Mouse (Mus musculus) kidney, embryonic 16.5 days (tissue): ENCODE results near the gene Sephs1. TPM values are rescaled to one million over a fixed set of nuclear protein-coding genes. Genes with fewer than 3 reads are reported as not detected.
A peak's percentile ranks its signal among the peaks of the same experiment; 100 is the strongest.

Experiments
- ATAC-seq: fragments of 200-750 bp; cut with Nextera tagmentation; 2 replicates; pipeline ENCODE4 v1.8.0; 2017; ENCODE audit warnings: moderate TSS enrichment; ENCODE audit not compliant: low FRiP score, low TSS enrichment
- H3K27ac ChIP-seq: fragments of 300-500 bp; sonication (generic); 2 replicates; pipeline ENCODE4 v1.5.1; 2014; ENCODE audit warnings: low read length
- H3K27me3 ChIP-seq: fragments of 300-500 bp; sonication (generic); 2 replicates; pipeline ENCODE4 v1.6.1; 2014; ENCODE audit warnings: low read length, control low read depth, mixed read lengths; ENCODE audit not compliant: insufficient read depth
- H3K36me3 ChIP-seq: fragments of 300-500 bp; sonication (generic); 2 replicates; pipeline ENCODE4 v1.6.1; 2014; ENCODE audit warnings: low read length, control low read depth, mixed read lengths; ENCODE audit not compliant: insufficient read depth
- H3K4me1 ChIP-seq: fragments of 300-500 bp; sonication (generic); 2 replicates; pipeline ENCODE4 v1.6.1; 2014; ENCODE audit warnings: low read length, control low read depth, mixed read lengths; ENCODE audit not compliant: insufficient read depth
- H3K4me2 ChIP-seq: fragments of 300-500 bp; sonication (generic); replicated peaks from 2 replicates; pipeline ENCODE4 v1.6.1; 2014; ENCODE audit warnings: low read depth, low read length
- H3K4me3 ChIP-seq: fragments of 300-500 bp; sonication (generic); 2 replicates; pipeline ENCODE4 v1.5.1; 2014; ENCODE audit warnings: mild to moderate bottlenecking, low read length
- H3K9ac ChIP-seq: fragments of 300-500 bp; sonication (generic); replicated peaks from 2 replicates; pipeline ENCODE4 v1.6.1; 2014; ENCODE audit warnings: low read length
- H3K9me3 ChIP-seq: fragments of 300-500 bp; sonication (generic); 2 replicates; pipeline ENCODE4 v1.6.1; 2016; ENCODE audit warnings: low read length, control low read depth
- WGBS: fragments of 180-500 bp; shearing (Covaris S2); extraction: QIAGEN DNeasy Blood & Tissue Kit; methylation state at CpG from one replicate; pipeline ENCODE4 v1.1.7; 2014; 5-methylcytosine and 5-hydroxymethylcytosine counted together
- polyA plus RNA-seq: library from polyadenylated mRNA; unstranded; fragments of >200 nt; fragmentation: Nextera tagmentation; extraction: Ambion mirVana; gene quantifications from 2 replicates; pipeline ENCODE4 v1.2.1, GENCODE M21; 2015

The Sephs1 gene
- polyA plus RNA-seq, 1 experiment from 2014 or later, result 81.0 TPM

DNA sequence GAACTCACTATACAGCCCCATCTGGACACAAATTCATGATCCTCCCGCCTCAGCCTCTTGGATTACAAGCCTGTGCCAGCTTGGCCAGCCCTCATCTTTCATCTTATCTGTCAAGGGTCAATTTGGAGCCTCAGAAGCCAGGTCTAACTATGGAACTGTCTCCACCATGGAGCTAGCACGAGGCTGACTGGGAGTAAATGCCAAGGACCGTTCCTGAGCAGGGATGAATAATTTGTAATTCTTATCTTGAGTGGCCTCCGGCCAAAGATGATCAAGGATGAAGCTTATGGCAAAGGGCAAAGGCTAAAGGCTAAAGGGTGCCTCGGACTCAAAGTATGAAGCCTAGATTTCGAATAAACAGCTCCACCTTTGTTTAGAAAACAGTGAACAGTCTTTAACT, 8.0 kb upstream of the Sephs1 start:
- no peaks in the 10 kb centered on the region for H3K9me3 ChIP-seq
- H3K36me3 ChIP-seq, result no peaks in the 10 kb centered on the region
- H3K9ac ChIP-seq, result no peak overlapping the region
- no peak overlapping the region for H3K4me2 ChIP-seq
- H3K4me3 ChIP-seq, result no peak overlapping the region
- no peaks in the 10 kb centered on the region for H3K4me1 ChIP-seq
- WGBS, result 69% methylated on average over 6 of the region's 6 CpGs
- H3K27me3 ChIP-seq, result no peaks in the 10 kb centered on the region
- ATAC-seq, result no peak
- H3K27ac ChIP-seq, result no peak overlapping the region

DNA sequence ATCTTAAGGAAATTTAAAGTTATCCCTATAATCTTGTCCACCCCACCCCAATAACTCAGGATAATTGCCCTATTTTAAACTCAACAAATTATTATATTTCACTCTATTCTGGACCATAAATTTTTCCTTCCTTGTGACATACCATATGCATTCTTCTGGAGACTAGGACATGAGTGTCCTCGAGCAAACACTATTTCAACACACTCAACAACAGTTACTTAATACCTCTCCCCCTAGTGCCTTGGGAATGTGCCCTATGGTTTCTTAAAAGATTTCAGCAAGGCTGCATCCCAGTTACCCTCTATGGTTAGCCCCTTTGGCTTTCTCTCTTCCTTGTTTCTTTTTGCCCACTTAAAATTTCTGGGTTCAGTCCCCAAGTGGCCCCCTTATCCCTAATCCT, 6.3 kb upstream of the Sephs1 start:
- Histone ChIP-seq H3K4me2 (no peak overlapping the region), H3K4me1 (no peaks in the 10 kb centered on the region; the same call in 1 of the 2 replicates), H3K27ac (no peak overlapping the region), H3K36me3 (no peaks in the 10 kb centered on the region), H3K4me3 (no peak overlapping the region), H3K27me3 (no peaks in the 10 kb centered on the region), H3K9ac (no peak overlapping the region), H3K9me3 (no peaks in the 10 kb centered on the region)
- no peak for ATAC-seq
- 34% methylated on average over 1 of the region's 1 CpGs for WGBS

DNA sequence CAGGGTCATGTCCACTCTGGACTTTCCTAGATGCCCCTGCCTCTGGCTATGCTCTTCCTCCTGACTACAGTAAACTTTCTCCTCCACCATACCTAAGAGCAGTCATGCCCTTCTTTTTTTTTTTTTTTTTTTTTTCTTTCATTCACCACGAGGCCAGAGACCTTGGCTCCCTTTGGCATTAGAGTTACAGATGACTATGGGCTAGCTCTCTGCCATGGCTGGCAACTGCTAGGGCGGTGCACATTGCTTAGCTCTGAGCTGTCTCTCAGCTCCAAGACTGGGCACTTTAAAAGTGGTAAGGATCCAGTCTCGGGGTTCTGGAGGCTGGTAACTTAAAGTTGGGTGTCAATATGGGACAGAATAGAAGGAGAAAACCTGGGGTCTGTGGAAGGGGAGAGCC, 5.2 kb upstream of the Sephs1 start:
- no peaks in the 10 kb centered on the region for H3K27me3 ChIP-seq
- no peak overlapping the region for H3K4me3 ChIP-seq
- 73% methylated on average over 3 of the region's 3 CpGs for WGBS
- H3K36me3 ChIP-seq, result no peaks in the 10 kb centered on the region
- no peak overlapping the region for H3K27ac ChIP-seq
- H3K9ac ChIP-seq, result no peak overlapping the region
- peaks cover 6% of the 10 kb centered on the region for H3K4me1 ChIP-seq
- no peaks in the 10 kb centered on the region for H3K9me3 ChIP-seq
- no peak overlapping the region for H3K4me2 ChIP-seq
- no peak for ATAC-seq

- peaks cover 16% of the 10 kb centered on the region for H3K4me1 ChIP-seq
- 3% methylated on average over 20 of the region's 20 CpGs for WGBS
- peak; percentile 18; the same call in 1 of the 2 replicates for ATAC-seq
These were observed 521 bp upstream of the Sephs1 start for GRCm38 (mm10) chr2:4880737-4881349.

GRCm38 (mm10) chr2:4882249-4882791, 956 bp downstream of the Sephs1 start:
- WGBS, result under 1% methylated on average over 46 of the region's 63 CpGs
- Histone ChIP-seq H3K4me2 (peak overlapping the region; percentile 76), H3K9me3 (no peaks in the 10 kb centered on the region), H3K27ac (peak overlapping the region; percentile 99), H3K4me1 (peaks cover 16% of the 10 kb centered on the region), H3K4me3 (peak overlapping the region; percentile 96), H3K9ac (peak overlapping the region; percentile 100), H3K36me3 (peaks cover 24% of the 10 kb centered on the region), H3K27me3 (no peaks in the 10 kb centered on the region)
- peak; percentile 61 for ATAC-seq

More at GRCm38 (mm10) chr2:4880737-4881349, 521 bp upstream of the Sephs1 start:
- H3K9me3 ChIP-seq, result no peaks in the 10 kb centered on the region
- peaks cover 9% of the 10 kb centered on the region for H3K36me3 ChIP-seq
- H3K27me3 ChIP-seq, result no peaks in the 10 kb centered on the region
- peak overlapping the region; percentile 100 for H3K9ac ChIP-seq
- H3K4me2 ChIP-seq, result peak overlapping the region; percentile 76
- H3K27ac ChIP-seq, result peak overlapping the region; percentile 99
- peak overlapping the region; percentile 96 for H3K4me3 ChIP-seq

GRCm38 (mm10) chr2:4883009-4883704, 1.8 kb downstream of the Sephs1 start:
- H3K36me3 ChIP-seq, result peaks cover 32% of the 10 kb centered on the region
- peaks cover 16% of the 10 kb centered on the region for H3K4me1 ChIP-seq
- H3K9me3 ChIP-seq, result no peaks in the 10 kb centered on the region
- H3K27ac ChIP-seq, result peak overlapping the region; percentile 99
- no peaks in the 10 kb centered on the region for H3K27me3 ChIP-seq
- H3K9ac ChIP-seq, result peak overlapping the region; percentile 100
- under 1% methylated on average over 18 of the region's 18 CpGs for WGBS
- H3K4me3 ChIP-seq, result peak overlapping the region; percentile 96
- peak overlapping the region; percentile 76 for H3K4me2 ChIP-seq
- ATAC-seq, result no peak

DNA sequence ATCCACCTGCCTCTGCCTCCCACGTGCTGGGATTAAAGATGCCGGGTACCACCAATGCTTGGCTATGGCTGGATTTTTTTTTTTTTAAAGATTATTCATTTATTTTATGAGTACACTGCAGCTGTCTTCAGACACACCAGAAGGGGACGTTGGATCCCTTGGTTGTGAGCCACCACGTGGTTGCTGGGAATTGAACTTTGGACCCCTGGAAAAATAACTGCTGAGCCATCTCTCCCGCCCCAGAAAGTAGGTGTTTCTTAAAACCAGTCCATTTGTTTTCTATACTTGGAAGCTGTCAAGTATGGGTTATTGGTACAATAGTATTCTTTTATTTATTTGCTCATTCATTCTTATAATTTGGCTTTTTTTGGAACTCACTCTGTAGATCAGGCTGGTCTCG, 5.5 kb downstream of the Sephs1 start:
- H3K36me3 ChIP-seq, result peaks cover 62% of the 10 kb centered on the region
- H3K27ac ChIP-seq, result no peak overlapping the region
- H3K9ac ChIP-seq, result no peak overlapping the region
- 89% methylated on average over 6 of the region's 6 CpGs for WGBS
- no peaks in the 10 kb centered on the region for H3K9me3 ChIP-seq
- no peak overlapping the region for H3K4me3 ChIP-seq
- peaks cover 11% of the 10 kb centered on the region for H3K4me1 ChIP-seq
- H3K27me3 ChIP-seq, result no peaks in the 10 kb centered on the region
- no peak overlapping the region for H3K4me2 ChIP-seq
- ATAC-seq, result no peak

DNA sequence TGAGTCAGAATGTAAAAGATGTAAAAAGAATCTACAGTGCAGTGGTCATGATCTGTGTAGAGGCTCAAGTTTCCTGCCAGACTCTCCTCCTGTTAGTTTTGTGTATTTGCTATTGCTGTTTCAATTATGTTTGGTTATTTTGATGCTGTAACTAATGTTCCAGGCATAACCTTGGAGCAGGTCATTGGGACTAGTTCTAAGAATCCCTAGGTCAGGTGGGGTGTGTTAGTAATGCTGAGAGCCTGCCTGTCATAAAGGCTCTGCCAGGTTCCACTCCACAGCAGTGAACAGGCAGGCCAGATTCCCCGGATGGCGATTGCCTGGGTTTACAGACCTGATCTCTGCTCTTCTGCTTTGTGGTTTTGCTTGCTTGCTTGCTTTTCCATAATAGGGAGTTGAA, 14.2 kb downstream of the Sephs1 start:
- no peak overlapping the region for H3K4me3 ChIP-seq
- ATAC-seq, result no peak
- H3K27me3 ChIP-seq, result no peaks in the 10 kb centered on the region
- H3K36me3 ChIP-seq, result peaks cover 82% of the 10 kb centered on the region
- H3K9ac ChIP-seq, result no peak overlapping the region
- H3K27ac ChIP-seq, result no peak overlapping the region
- 90% methylated on average over 2 of the region's 2 CpGs for WGBS
- H3K4me2 ChIP-seq, result no peak overlapping the region
- no peaks in the 10 kb centered on the region for H3K4me1 ChIP-seq
- no peaks in the 10 kb centered on the region for H3K9me3 ChIP-seq

DNA sequence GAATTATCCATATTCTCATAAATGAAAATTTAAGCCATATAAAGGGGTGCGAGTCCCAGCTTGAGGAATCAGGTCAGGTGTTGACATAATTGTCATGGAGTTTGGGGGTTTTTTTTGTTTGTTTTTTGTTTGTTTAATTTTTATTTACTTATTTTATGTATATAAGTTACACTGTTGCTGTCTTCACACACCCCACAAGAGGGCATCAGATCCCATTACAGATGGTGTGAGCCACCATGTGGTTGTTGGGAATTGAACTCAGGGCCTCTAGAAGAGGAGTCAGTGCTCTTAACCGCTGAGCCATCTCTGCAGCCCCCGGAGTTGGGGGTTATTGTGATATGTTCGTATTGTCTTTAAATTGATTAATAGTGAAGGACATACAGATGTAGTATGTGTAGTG, 15.6 kb downstream of the Sephs1 start:
- H3K9me3 ChIP-seq, result no peaks in the 10 kb centered on the region
- no peak overlapping the region for H3K27ac ChIP-seq
- peaks cover 83% of the 10 kb centered on the region for H3K36me3 ChIP-seq
- no peaks in the 10 kb centered on the region for H3K27me3 ChIP-seq
- H3K4me2 ChIP-seq, result no peak overlapping the region
- 92% methylated on average over 4 of the region's 4 CpGs for WGBS
- no peak for ATAC-seq
- H3K4me1 ChIP-seq, result no peaks in the 10 kb centered on the region
- no peak overlapping the region for H3K4me3 ChIP-seq
- no peak overlapping the region for H3K9ac ChIP-seq

- Histone ChIP-seq H3K4me1 (no peaks in the 10 kb centered on the region), H3K4me2 (no peak overlapping the region), H3K36me3 (peaks cover 68% of the 10 kb centered on the region), H3K9ac (no peak overlapping the region), H3K4me3 (no peak overlapping the region), H3K9me3 (no peaks in the 10 kb centered on the region), H3K27ac (no peak overlapping the region), H3K27me3 (no peaks in the 10 kb centered on the region)
- ATAC-seq, result no peak
- WGBS, result 91% methylated on average over 6 of the region's 6 CpGs
These were observed 19.3 kb downstream of the Sephs1 start for GRCm38 (mm10) chr2:4900624-4901023.
